ENCODE assay signal across 8 mouse cellular contexts in genomic region chr15:77214410-77215107, GRCm38 (mm10).
DNase-seq lines count a peak whose midpoint lies in the region; ATAC-seq and TF ChIP-seq lines count a peak whose summit lies in the region.

No protein-coding gene starts in this region.

- WGBS in forebrain, embryonic 10.5 days, result 34% methylated on average over 8 of the region's 8 CpGs
- 42% methylated on average over 8 of the region's 8 CpGs for WGBS in forebrain, postnatal 0 days
- WGBS in midbrain, embryonic 10.5 days, result 39% methylated on average over 8 of the region's 8 CpGs
- 49% methylated on average over 8 of the region's 8 CpGs for WGBS in midbrain, postnatal 0 days
- WGBS in heart, postnatal 0 days, result 40% methylated on average over 8 of the region's 8 CpGs
- WGBS in stomach, embryonic 15.5 days, result 35% methylated on average over 8 of the region's 8 CpGs
- WGBS in thymus, adult 2 months, result 93% methylated on average over 8 of the region's 8 CpGs

- H3K9me3 ChIP-seq in forebrain, embryonic 10.5 days, result no peaks in the 10 kb centered on the region
- no peaks in the 10 kb centered on the region for H3K9me3 ChIP-seq in forebrain, postnatal 0 days (ENCODE audit: low read length)
- H3K9me3 ChIP-seq in midbrain, embryonic 10.5 days (replicated peaks), result no peaks in the 10 kb centered on the region
- H3K9me3 ChIP-seq in midbrain, postnatal 0 days (ENCODE audit: low read length), result no peaks in the 10 kb centered on the region
- no peaks in the 10 kb centered on the region for H3K9me3 ChIP-seq in heart, postnatal 0 days (replicated peaks; ENCODE audit: control insufficient read depth, low read length)
- H3K9me3 ChIP-seq in stomach, embryonic 15.5 days, result no peaks in the 10 kb centered on the region

- no peak overlapping the region for H3K9ac ChIP-seq in forebrain, postnatal 0 days
- H3K9ac ChIP-seq in midbrain, postnatal 0 days (replicated peaks; ENCODE audit: low read length, poor library complexity, severe bottlenecking), result no peak overlapping the region
- no peak overlapping the region for H3K9ac ChIP-seq in heart, postnatal 0 days (replicated peaks; ENCODE audit: low read depth, low read length)
- H3K9ac ChIP-seq in stomach, embryonic 15.5 days, result no peak overlapping the region

- ATAC-seq in forebrain, postnatal 0 days, result no peak
- ATAC-seq in midbrain, postnatal 0 days (ENCODE audit: low FRiP score), result no peak
- peak; percentile 70 for ATAC-seq in heart, postnatal 0 days (ENCODE audit: insufficient read depth, low read depth)
- ATAC-seq in stomach, embryonic 15.5 days (ENCODE audit: insufficient read depth, low FRiP score, low read depth), result peak; percentile 40; the same call in 1 of the 2 replicates

- H3K4me1 ChIP-seq in forebrain, embryonic 10.5 days, result peaks cover 64% of the 10 kb centered on the region
- H3K4me1 ChIP-seq in forebrain, postnatal 0 days (ENCODE audit: insufficient read depth), result no peaks in the 10 kb centered on the region
- H3K4me1 ChIP-seq in midbrain, embryonic 10.5 days, result peaks cover 49% of the 10 kb centered on the region
- H3K4me1 ChIP-seq in midbrain, postnatal 0 days (ENCODE audit: insufficient read depth, low read length), result no peaks in the 10 kb centered on the region
- H3K4me1 ChIP-seq in heart, postnatal 0 days (ENCODE audit: control insufficient read depth, insufficient read depth), result peaks cover 72% of the 10 kb centered on the region
- H3K4me1 ChIP-seq in stomach, embryonic 15.5 days, result peaks cover 42% of the 10 kb centered on the region
- no peaks in the 10 kb centered on the region for H3K4me1 ChIP-seq in thymus, adult 2 months (replicated peaks; ENCODE audit: control insufficient read depth, insufficient read depth, low read length)

- no peak for TF ChIP-seq CTCF in forebrain, postnatal 0 days (IDR thresholded peaks at IDR 0.05; ENCODE audit: low read depth)
- TF ChIP-seq CTCF in midbrain, postnatal 0 days (IDR thresholded peaks at IDR 0.05), result no peak
- no peak for TF ChIP-seq CTCF in heart, postnatal 0 days (IDR thresholded peaks at IDR 0.05; ENCODE audit: low read depth)
- no peak for TF ChIP-seq CTCF in thymus, adult 2 months (IDR thresholded peaks at IDR 0.05; ENCODE audit: borderline replicate concordance, control insufficient read depth, extremely low read depth, insufficient read depth, low read length, poor library complexity)

- no peak overlapping the region for H3K4me2 ChIP-seq in forebrain, postnatal 0 days (ENCODE audit: low read depth)
- H3K4me2 ChIP-seq in midbrain, postnatal 0 days (ENCODE audit: low read depth, low read length, poor library complexity, severe bottlenecking), result no peak overlapping the region
- 0 out of 2 replicates have a peak overlapping the region, but pooled peaks have one; percentile 15 for H3K4me2 ChIP-seq in heart, postnatal 0 days (ENCODE audit: low read depth, low read length)
- no peak overlapping the region for H3K4me2 ChIP-seq in stomach, embryonic 15.5 days

- TF ChIP-seq POLR2A in thymus, adult 2 months (IDR thresholded peaks at IDR 0.05; ENCODE audit: control insufficient read depth, extremely low read depth, insufficient read depth, low read length, poor library complexity), result no peak

- no peak for TF ChIP-seq EP300 in heart, postnatal 0 days (IDR thresholded peaks at IDR 0.05; ENCODE audit: low read depth)

- no peaks in the 10 kb centered on the region for H3K27me3 ChIP-seq in forebrain, embryonic 10.5 days (ENCODE audit: poor library complexity, severe bottlenecking)
- no peaks in the 10 kb centered on the region for H3K27me3 ChIP-seq in forebrain, postnatal 0 days (ENCODE audit: insufficient read depth, low read length)
- no peaks in the 10 kb centered on the region for H3K27me3 ChIP-seq in midbrain, embryonic 10.5 days (ENCODE audit: low read depth, poor library complexity, severe bottlenecking)
- no peaks in the 10 kb centered on the region for H3K27me3 ChIP-seq in midbrain, postnatal 0 days (ENCODE audit: insufficient read depth, low read length)
- H3K27me3 ChIP-seq in heart, postnatal 0 days (ENCODE audit: control insufficient read depth, insufficient read depth, low read length), result no peaks in the 10 kb centered on the region
- H3K27me3 ChIP-seq in stomach, embryonic 15.5 days (replicated peaks), result no peaks in the 10 kb centered on the region
- H3K27me3 ChIP-seq in thymus, adult 2 months (ENCODE audit: control insufficient read depth, insufficient read depth, low read length), result no peaks in the 10 kb centered on the region

- H3K36me3 ChIP-seq in forebrain, embryonic 10.5 days (replicated peaks), result no peaks in the 10 kb centered on the region
- peaks cover 3% of the 10 kb centered on the region; the same call in 1 of the 2 replicates for H3K36me3 ChIP-seq in forebrain, postnatal 0 days (ENCODE audit: insufficient read depth)
- no peaks in the 10 kb centered on the region for H3K36me3 ChIP-seq in midbrain, embryonic 10.5 days
- no peaks in the 10 kb centered on the region for H3K36me3 ChIP-seq in midbrain, postnatal 0 days (ENCODE audit: insufficient read depth, low read length)
- no peaks in the 10 kb centered on the region for H3K36me3 ChIP-seq in heart, postnatal 0 days (replicated peaks; ENCODE audit: control insufficient read depth, insufficient read depth, low read length)
- H3K36me3 ChIP-seq in stomach, embryonic 15.5 days, result no peaks in the 10 kb centered on the region
- no peaks in the 10 kb centered on the region for H3K36me3 ChIP-seq in thymus, adult 2 months (ENCODE audit: control insufficient read depth, insufficient read depth, low read length)

- DNase-seq in forebrain, embryonic 10.5 days (ENCODE audit: extremely low spot score, low spot score), result peak; percentile 55
- DNase-seq in forebrain, postnatal 0 days, result no peak
- peak; percentile 56 for DNase-seq in midbrain, embryonic 10.5 days (ENCODE audit: low spot score)
- DNase-seq in midbrain, postnatal 0 days (ENCODE audit: low spot score), result no peak
- peak; percentile 89 for DNase-seq in heart, postnatal 0 days (ENCODE audit: low spot score)
- DNase-seq in layer of hippocampus, adult 18-20 months (ENCODE audit: low spot score in 2 of 2), result no peak
- no peak for DNase-seq in thymus, adult 2 months

- peak overlapping the region; percentile 79 for H3K27ac ChIP-seq in forebrain, embryonic 10.5 days
- no peak overlapping the region for H3K27ac ChIP-seq in forebrain, postnatal 0 days (ENCODE audit: low read depth, low read length)
- peak overlapping the region; percentile 25 for H3K27ac ChIP-seq in midbrain, embryonic 10.5 days (replicated peaks)
- no peak overlapping the region for H3K27ac ChIP-seq in midbrain, postnatal 0 days (ENCODE audit: low read depth, low read length)
- H3K27ac ChIP-seq in heart, postnatal 0 days (ENCODE audit: low read depth), result peak overlapping the region; percentile 91
- peak overlapping the region; percentile 83 for H3K27ac ChIP-seq in stomach, embryonic 15.5 days
- H3K27ac ChIP-seq in thymus, adult 2 months (ENCODE audit: control insufficient read depth, insufficient read depth, low read length), result no peak overlapping the region

- peak overlapping the region; percentile 30; the same call in 1 of the 2 replicates for H3K4me3 ChIP-seq in forebrain, embryonic 10.5 days
- H3K4me3 ChIP-seq in forebrain, postnatal 0 days (ENCODE audit: low read depth, low read length), result no peak overlapping the region
- 0 out of 2 replicates have a peak overlapping the region, but pooled peaks have one; percentile 5 for H3K4me3 ChIP-seq in midbrain, embryonic 10.5 days
- no peak overlapping the region for H3K4me3 ChIP-seq in midbrain, postnatal 0 days (ENCODE audit: low read depth, low read length)
- no peak overlapping the region for H3K4me3 ChIP-seq in heart, postnatal 0 days (ENCODE audit: low read depth, low read length)
- H3K4me3 ChIP-seq in stomach, embryonic 15.5 days (replicated peaks), result no peak overlapping the region
- H3K4me3 ChIP-seq in thymus, adult 2 months (ENCODE audit: control insufficient read depth, insufficient read depth, low read length), result no peak overlapping the region

Comparison
In these comparisons a context has a peak if more than half of its experiments do, and no peak if none do; other contexts are left out.
1. DNase-seq: peak in forebrain, embryonic 10.5 days (single experiment), midbrain, embryonic 10.5 days (single experiment) and heart, postnatal 0 days (single experiment); none in forebrain, postnatal 0 days (single experiment), midbrain, postnatal 0 days (single experiment), layer of hippocampus, adult 18-20 months (0 of 2) and thymus, adult 2 months (single experiment).
2. H3K27ac ChIP-seq: peak in forebrain, embryonic 10.5 days (single experiment), midbrain, embryonic 10.5 days (single experiment), heart, postnatal 0 days (single experiment) and stomach, embryonic 15.5 days (single experiment); none in forebrain, postnatal 0 days (single experiment), midbrain, postnatal 0 days (single experiment) and thymus, adult 2 months (single experiment).
3. H3K4me3 ChIP-seq: peak in forebrain, embryonic 10.5 days (single experiment) and midbrain, embryonic 10.5 days (single experiment); none in forebrain, postnatal 0 days (single experiment), midbrain, postnatal 0 days (single experiment), heart, postnatal 0 days (single experiment), stomach, embryonic 15.5 days (single experiment) and thymus, adult 2 months (single experiment).
4. ATAC-seq: peak in heart, postnatal 0 days (single experiment) and stomach, embryonic 15.5 days (single experiment); none in forebrain, postnatal 0 days (single experiment) and midbrain, postnatal 0 days (single experiment).